Mouse (Mus musculus): Measurements from ENCODE around the gene Tas2r120.
"Not testable (repeated sequence)": the region's sequence is repeated elsewhere in the genome, so short reads cannot be mapped to it uniquely, and the experiment has no call there.

Tas2r120 gene

DNA sequence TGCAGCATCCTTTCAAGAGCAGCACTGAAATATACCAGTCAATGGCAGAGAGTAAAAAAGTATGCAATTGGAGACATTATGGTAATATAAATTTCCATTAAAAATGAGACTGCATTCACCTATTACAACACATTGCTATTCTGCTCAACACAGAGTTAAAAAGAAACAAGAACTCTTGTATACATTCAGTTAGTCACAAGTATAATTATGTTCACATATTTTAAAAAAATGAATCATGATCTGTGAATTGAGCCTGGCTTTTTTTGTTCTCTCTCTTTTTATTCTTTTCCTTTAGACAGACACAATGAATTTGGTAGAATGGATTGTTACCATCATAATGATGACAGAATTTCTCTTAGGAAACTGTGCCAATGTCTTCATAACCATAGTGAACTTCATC, at the start of gene Tas2r120:
TSS of gene Tas2r120 (plus strand) at position 301 of the 400 bp plus-strand sequence.
- DNase-seq (ENCODE audit: low read depth): no peak

DNA sequence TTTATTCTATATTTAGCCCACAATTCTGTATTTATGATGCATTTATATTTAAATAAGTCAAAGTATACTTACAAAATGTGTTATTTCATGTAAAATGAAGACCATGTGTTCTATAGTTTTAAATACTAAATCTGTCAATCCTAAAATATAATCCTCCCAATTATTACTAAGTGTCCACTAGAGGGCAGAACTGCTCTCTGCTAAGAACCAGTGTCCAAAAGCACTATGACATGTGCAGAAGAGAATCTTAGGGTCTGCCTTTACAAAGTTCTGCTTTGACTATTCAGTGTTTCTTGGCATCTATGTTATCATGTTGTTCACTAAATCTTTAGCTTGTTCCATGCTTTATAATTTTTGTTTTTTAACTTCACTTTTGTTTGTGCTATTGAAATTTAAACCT, 7.4 kb upstream of the Tas2r120 start:
- DNase-seq (ENCODE audit: low read depth): peak; percentile 1

DNA sequence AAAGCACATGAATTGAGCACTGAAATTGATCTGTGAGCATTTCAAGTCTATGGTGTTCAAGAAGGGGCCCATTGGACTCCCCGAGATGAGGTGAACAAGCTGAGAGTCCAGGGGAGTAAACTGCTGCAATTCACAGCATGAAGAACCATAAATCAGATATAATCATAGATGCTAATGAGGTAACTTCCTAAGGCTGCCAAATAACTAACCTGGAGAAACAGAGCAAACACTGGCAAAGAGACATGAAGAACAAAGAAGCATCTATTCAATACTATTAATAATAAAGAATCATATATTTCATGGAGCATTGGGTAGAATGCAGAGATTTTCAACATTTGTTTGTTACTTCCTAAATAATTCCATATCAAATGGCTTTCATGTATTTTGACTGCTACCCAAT, 5.3 kb upstream of the Tas2r120 start, which contains the start of gene A630073D07Rik:
TSS of gene A630073D07Rik (minus strand) at position 101 of the 400 bp plus-strand sequence.
- no peak for DNase-seq (ENCODE audit: low read depth)

DNA sequence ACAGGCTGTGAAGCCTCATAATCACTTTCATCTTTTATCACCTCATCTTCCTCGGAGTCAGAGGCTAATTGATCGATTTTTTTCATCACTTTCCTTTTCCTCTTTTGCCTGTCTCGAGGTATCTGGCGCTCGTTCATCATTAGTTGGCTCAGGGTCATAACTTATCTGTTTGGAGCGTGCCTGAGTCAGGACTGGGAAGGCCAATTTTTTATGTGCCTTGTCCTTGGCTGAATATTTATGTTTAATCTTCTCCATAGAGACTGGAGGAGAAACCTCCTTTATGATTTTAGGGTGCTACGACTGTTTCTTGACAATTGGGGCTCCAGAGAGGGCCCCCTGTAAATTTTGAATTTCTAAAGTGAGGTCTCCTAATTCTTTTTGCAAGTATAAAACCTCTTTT, 34.8 kb downstream of the Tas2r120 start:
- not testable (repeated sequence) for DNase-seq (ENCODE audit: low read depth)

DNA sequence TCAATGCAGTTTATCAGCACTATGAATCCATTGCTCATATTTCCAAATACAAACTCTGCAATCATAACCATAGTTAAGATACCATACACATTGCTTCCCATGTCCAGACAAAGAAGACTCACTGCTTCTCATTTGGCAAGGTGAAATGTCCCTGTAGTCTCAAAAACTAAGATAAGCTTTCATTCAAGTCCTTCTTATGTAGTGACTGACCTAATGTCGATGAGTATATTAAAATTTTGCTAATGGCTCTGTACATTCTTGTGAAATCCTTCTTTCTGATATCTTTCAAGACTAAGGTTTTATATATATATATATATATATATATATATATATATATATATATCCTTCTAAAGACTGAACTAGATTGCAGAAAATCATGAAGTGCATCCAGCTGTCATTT, 44.2 kb downstream of the Tas2r120 start, which contains the start of gene Tas2r121:
TSS of gene Tas2r121 (minus strand) at position 101 of the 400 bp plus-strand sequence.
- DNase-seq (ENCODE audit: low read depth): no peak

Data from c-Kit-positive CD71-negative TER-119-negative erythroid progenitor cells, embryonic 14.5 days (primary cell).